Mouse (Mus musculus) stomach, embryonic 16.5 days (tissue): ENCODE measurements at regions not wholly inside any gene's neighbourhood (a gene's known extent, or its start where the extent isn't known, plus 50 kb on each side); places are given as distances from the start of the nearest gene placed in this dataset.
A peak's percentile ranks its signal among the peaks of the same experiment; 100 is the strongest.

Experiments used
- ATAC-seq: fragments of 200-750 bp; cut with Nextera tagmentation; 2 replicates; pipeline ENCODE4 v1.8.0; 2017; ENCODE audit warnings: moderate number of reproducible peaks, moderate TSS enrichment; ENCODE audit not compliant: insufficient read depth, low FRiP score
- H3K27ac ChIP-seq: fragments of 300-500 bp; sonication (generic); 2 replicates; pipeline ENCODE4 v1.5.1; 2014; ENCODE audit warnings: low read length
- H3K27me3 ChIP-seq: fragments of 300-500 bp; sonication (generic); 2 replicates; pipeline ENCODE4 v1.6.1; 2014; ENCODE audit warnings: low read length, control low read depth, mixed read lengths; ENCODE audit not compliant: control insufficient read depth, insufficient read depth
- H3K36me3 ChIP-seq: fragments of 300-500 bp; sonication (generic); 2 replicates; pipeline ENCODE4 v1.6.1; 2014; ENCODE audit warnings: low read length; ENCODE audit not compliant: control insufficient read depth, insufficient read depth
- H3K4me1 ChIP-seq: fragments of 300-500 bp; sonication (generic); 2 replicates; pipeline ENCODE4 v1.6.1; 2014; ENCODE audit warnings: low read length, control low read depth, mixed read lengths; ENCODE audit not compliant: control insufficient read depth, insufficient read depth
- H3K4me2 ChIP-seq: fragments of 300-500 bp; sonication (generic); 2 replicates; pipeline ENCODE4 v1.6.1; 2014; ENCODE audit warnings: low read depth, low read length, mixed read lengths
- H3K4me3 ChIP-seq: fragments of 300-500 bp; sonication (generic); replicated peaks from 2 replicates; pipeline ENCODE4 v1.5.1; 2014; ENCODE audit warnings: mild to moderate bottlenecking, low read length
- H3K9ac ChIP-seq: fragments of 300-500 bp; sonication (generic); 2 replicates; pipeline ENCODE4 v1.6.1; 2014; ENCODE audit warnings: low read length
- H3K9me3 ChIP-seq: fragments of 300-500 bp; sonication (generic); replicated peaks from 2 replicates; pipeline ENCODE4 v1.6.1; 2016; ENCODE audit warnings: low read length, control low read depth; ENCODE audit not compliant: control insufficient read depth
- WGBS: fragments of 180-500 bp; shearing (Covaris S2); extraction: QIAGEN DNeasy Blood & Tissue Kit; methylation state at CpG from one replicate; pipeline ENCODE4 v1.1.7; 2014; 5-methylcytosine and 5-hydroxymethylcytosine counted together

GRCm38 (mm10) chr15:61297447-61298208 is 374.8 kb upstream of the A1bg start:
- no peak for ATAC-seq
- H3K36me3 ChIP-seq: no peaks in the 10 kb centered on the region
- no peak overlapping the region for H3K9ac ChIP-seq
- no peaks in the 10 kb centered on the region for H3K4me1 ChIP-seq
- WGBS: 73% methylated on average over 5 of the region's 5 CpGs
- no peak overlapping the region for H3K27ac ChIP-seq
- no peak overlapping the region for H3K4me3 ChIP-seq
- no peak overlapping the region for H3K4me2 ChIP-seq
- no peaks in the 10 kb centered on the region for H3K9me3 ChIP-seq
- no peaks in the 10 kb centered on the region for H3K27me3 ChIP-seq

GRCm38 (mm10) chr15:61294616-61295015 is 371.8 kb upstream of the A1bg start:
- peak overlapping the region; percentile 23; the same call in 1 of the 2 replicates for H3K27ac ChIP-seq
- no peak overlapping the region for H3K9ac ChIP-seq
- H3K27me3 ChIP-seq: no peaks in the 10 kb centered on the region
- no peaks in the 10 kb centered on the region for H3K36me3 ChIP-seq
- no peak overlapping the region for H3K4me3 ChIP-seq
- H3K9me3 ChIP-seq: no peaks in the 10 kb centered on the region
- no peak overlapping the region for H3K4me2 ChIP-seq
- no peaks in the 10 kb centered on the region for H3K4me1 ChIP-seq
- no peak for ATAC-seq
- 85% methylated on average over 2 of the region's 2 CpGs for WGBS

GRCm38 (mm10) chr15:61294131-61294530 is 371.3 kb upstream of the A1bg start:
- H3K36me3 ChIP-seq: no peaks in the 10 kb centered on the region
- 48% methylated on average over 4 of the region's 4 CpGs for WGBS
- no peaks in the 10 kb centered on the region for H3K27me3 ChIP-seq
- no peak overlapping the region for H3K9ac ChIP-seq
- H3K4me2 ChIP-seq: no peak overlapping the region
- H3K4me1 ChIP-seq: no peaks in the 10 kb centered on the region
- peak; percentile 21; the same call in 1 of the 2 replicates for ATAC-seq
- 0 out of 2 replicates have a peak overlapping the region, but pooled peaks have one; percentile 1 for H3K27ac ChIP-seq
- H3K9me3 ChIP-seq: no peaks in the 10 kb centered on the region
- H3K4me3 ChIP-seq: no peak overlapping the region

- Histone ChIP-seq H3K36me3 (no peaks in the 10 kb centered on the region), H3K4me2 (no peak overlapping the region), H3K27ac (no peak overlapping the region), H3K27me3 (no peaks in the 10 kb centered on the region), H3K9ac (no peak overlapping the region), H3K4me3 (no peak overlapping the region), H3K9me3 (no peaks in the 10 kb centered on the region), H3K4me1 (no peaks in the 10 kb centered on the region)
- ATAC-seq: no peak
- WGBS: 53% methylated on average over 4 of the region's 4 CpGs
These were observed 346.0 kb upstream of the A1bg start for GRCm38 (mm10) chr15:61268766-61269165.

- Histone ChIP-seq H3K27me3 (no peaks in the 10 kb centered on the region), H3K9ac (no peak overlapping the region)
- no peak for ATAC-seq
These were observed 336.2 kb upstream of the A1bg start for GRCm38 (mm10) chr15:61259047-61259446.

GRCm38 (mm10) chr15:61244511-61244910 is 321.7 kb upstream of the A1bg start:
- Histone ChIP-seq H3K4me2 (no peak overlapping the region), H3K36me3 (no peaks in the 10 kb centered on the region), H3K9me3 (no peaks in the 10 kb centered on the region), H3K9ac (no peak overlapping the region), H3K27ac (no peak overlapping the region), H3K27me3 (no peaks in the 10 kb centered on the region), H3K4me3 (no peak overlapping the region), H3K4me1 (0 out of 2 replicates have a peak, but pooled peaks cover 5% of the 10 kb centered on the region)
- 71% methylated on average over 2 of the region's 2 CpGs for WGBS
- no peak for ATAC-seq

More at GRCm38 (mm10) chr15:61259047-61259446, 336.2 kb upstream of the A1bg start:
- WGBS: 78% methylated on average over 2 of the region's 2 CpGs
- Histone ChIP-seq H3K4me1 (no peaks in the 10 kb centered on the region), H3K4me2 (no peak overlapping the region), H3K27ac (no peak overlapping the region), H3K9me3 (no peaks in the 10 kb centered on the region), H3K4me3 (no peak overlapping the region), H3K36me3 (no peaks in the 10 kb centered on the region)

GRCm38 (mm10) chr15:61242161-61242681 is 319.4 kb upstream of the A1bg start:
- Histone ChIP-seq H3K36me3 (no peaks in the 10 kb centered on the region), H3K4me3 (no peak overlapping the region), H3K9me3 (no peaks in the 10 kb centered on the region), H3K27me3 (no peaks in the 10 kb centered on the region), H3K4me1 (0 out of 2 replicates have a peak, but pooled peaks cover 5% of the 10 kb centered on the region), H3K27ac (no peak overlapping the region), H3K4me2 (no peak overlapping the region), H3K9ac (no peak overlapping the region)
- 45% methylated on average over 2 of the region's 2 CpGs for WGBS
- no peak for ATAC-seq

- H3K4me1 ChIP-seq: 0 out of 2 replicates have a peak, but pooled peaks cover 5% of the 10 kb centered on the region
- H3K4me3 ChIP-seq: no peak overlapping the region
- H3K9me3 ChIP-seq: no peaks in the 10 kb centered on the region
- no peak overlapping the region for H3K9ac ChIP-seq
- WGBS: 89% methylated on average over 1 of the region's 1 CpGs
- no peak overlapping the region for H3K4me2 ChIP-seq
- no peaks in the 10 kb centered on the region for H3K27me3 ChIP-seq
- no peaks in the 10 kb centered on the region for H3K36me3 ChIP-seq
- no peak overlapping the region for H3K27ac ChIP-seq
- ATAC-seq: no peak
These were observed 318.9 kb upstream of the A1bg start for GRCm38 (mm10) chr15:61241741-61242140.

- no peak overlapping the region for H3K9ac ChIP-seq
- H3K4me1 ChIP-seq: 0 out of 2 replicates have a peak, but pooled peaks cover 5% of the 10 kb centered on the region
- H3K36me3 ChIP-seq: no peaks in the 10 kb centered on the region
- no peak overlapping the region for H3K4me3 ChIP-seq
- ATAC-seq: no peak
- H3K27ac ChIP-seq: no peak overlapping the region
- H3K27me3 ChIP-seq: no peaks in the 10 kb centered on the region
- H3K9me3 ChIP-seq: no peaks in the 10 kb centered on the region
- no peak overlapping the region for H3K4me2 ChIP-seq
These were observed 317.5 kb upstream of the A1bg start for GRCm38 (mm10) chr15:61240344-61240743.
